In genomic region chr16:8849929-8850328, GRCm38 (mm10) we compare ENCODE assay signal across 13 mouse cellular contexts. TPM values are rescaled to one million over a fixed set of nuclear protein-coding genes. Genes with fewer than 3 reads are reported as not detected.
DNase-seq lines count a peak whose midpoint lies in the region; ATAC-seq and TF ChIP-seq lines count a peak whose summit lies in the region.
"Had no signal": no experiment of that assay in that cellular context is flagged by ENCODE, and none has a peak within 500 bp of the region (broad histone marks: within the 10 kb centered on the region; RNA-seq: fewer than 3 reads in every experiment).

No protein-coding gene starts in this region.

- no peak for TF ChIP-seq EP300 in MEL (IDR thresholded peaks at IDR 0.05; ENCODE audit: low read depth in 1 of 2, low read length in 2 of 2)

- H3K9me3 ChIP-seq in limb, embryonic 14.5 days (ENCODE audit: control insufficient read depth, low read length): no peaks in the 10 kb centered on the region
- H3K9me3 ChIP-seq in limb, embryonic 10.5 days (replicated peaks): no peaks in the 10 kb centered on the region
- no peaks in the 10 kb centered on the region for H3K9me3 ChIP-seq in MEL (replicated peaks; ENCODE audit: insufficient read depth, low read length)
- H3K9me3 ChIP-seq in stomach, embryonic 16.5 days (replicated peaks; ENCODE audit: control insufficient read depth, low read length): no peaks in the 10 kb centered on the region
- H3K9me3 ChIP-seq: forebrain, embryonic 12.5 days; hindbrain, embryonic 15.5 days; limb, embryonic 12.5 days; stomach, embryonic 15.5 days had no signal

- no peak overlapping the region for H3K4me3 ChIP-seq in limb, embryonic 14.5 days (replicated peaks; ENCODE audit: low read length)
- H3K4me3 ChIP-seq in limb, embryonic 10.5 days: no peak overlapping the region
- H3K4me3 ChIP-seq in MEL (ENCODE audit: control insufficient read depth in 1 of 2, insufficient read depth in 1 of 2, low read depth in 2 of 2, low read length in 2 of 2): no peak overlapping the region
- H3K4me3 ChIP-seq in embryonic fibroblast, embryonic 13.5 days (ENCODE audit: insufficient read depth, low read length): no peak overlapping the region
- H3K4me3 ChIP-seq in stomach, embryonic 16.5 days (replicated peaks; ENCODE audit: low read length): no peak overlapping the region
- H3K4me3 ChIP-seq: forebrain, embryonic 12.5 days; hindbrain, embryonic 15.5 days; limb, embryonic 12.5 days; stomach, embryonic 15.5 days had no signal

- no peak overlapping the region for H3K4me2 ChIP-seq in limb, embryonic 14.5 days (replicated peaks; ENCODE audit: low read depth, low read length, severe bottlenecking)
- H3K4me2 ChIP-seq in stomach, embryonic 16.5 days (ENCODE audit: low read depth, low read length): no peak overlapping the region
- H3K4me2 ChIP-seq: forebrain, embryonic 12.5 days; hindbrain, embryonic 15.5 days; limb, embryonic 12.5 days; stomach, embryonic 15.5 days had no signal

- no peak for TF ChIP-seq RAD21 in MEL (IDR thresholded peaks at IDR 0.05; ENCODE audit: low read depth, low read length)

- H3K27me3 ChIP-seq in limb, embryonic 14.5 days (ENCODE audit: control insufficient read depth, insufficient read depth, low read length): no peaks in the 10 kb centered on the region
- H3K27me3 ChIP-seq in limb, embryonic 10.5 days (ENCODE audit: low read depth, poor library complexity, severe bottlenecking): no peaks in the 10 kb centered on the region
- no peaks in the 10 kb centered on the region for H3K27me3 ChIP-seq in MEL (ENCODE audit: control insufficient read depth in 1 of 2, insufficient read depth in 2 of 2, low read length in 2 of 2)
- no peaks in the 10 kb centered on the region for H3K27me3 ChIP-seq in stomach, embryonic 16.5 days (ENCODE audit: control insufficient read depth, insufficient read depth, low read length)
- H3K27me3 ChIP-seq: forebrain, embryonic 12.5 days; hindbrain, embryonic 15.5 days; limb, embryonic 12.5 days; stomach, embryonic 15.5 days had no signal

- no peak for TF ChIP-seq CTCF in MEL (IDR thresholded peaks at IDR 0.05 in 2 of 3, conservative IDR thresholded peaks at IDR 0.05 in 1 of 3; ENCODE audit: control insufficient read depth in 1 of 3, insufficient read depth in 1 of 3, low read depth in 2 of 3, low read length in 3 of 3, poor library complexity in 1 of 3, severe bottlenecking in 1 of 3)
- TF ChIP-seq CTCF in embryonic fibroblast, embryonic 13.5 days (IDR thresholded peaks at IDR 0.05; ENCODE audit: borderline replicate concordance, insufficient read depth, low read length): no peak

- WGBS in limb, embryonic 14.5 days: 70% methylated on average over 1 of the region's 1 CpGs
- 100% methylated on average over 1 of the region's 1 CpGs for WGBS in limb, embryonic 10.5 days
- 50% methylated on average over 1 of the region's 1 CpGs for WGBS in stomach, embryonic 16.5 days

- peaks cover 35% of the 10 kb centered on the region for H3K36me3 ChIP-seq in limb, embryonic 14.5 days (ENCODE audit: control insufficient read depth, insufficient read depth, low read length)
- peaks cover 82% of the 10 kb centered on the region for H3K36me3 ChIP-seq in limb, embryonic 10.5 days
- H3K36me3 ChIP-seq in MEL (ENCODE audit: control insufficient read depth in 1 of 2, insufficient read depth in 2 of 2, low read length in 2 of 2): peaks cover 55 to 67% of the 10 kb centered on the region in 2 experiments
- H3K36me3 ChIP-seq in stomach, embryonic 16.5 days (ENCODE audit: control insufficient read depth, insufficient read depth, low read length): peaks cover 5% of the 10 kb centered on the region

- peak; percentile 38; the same call in 1 of the 2 replicates for ATAC-seq in limb, embryonic 14.5 days (ENCODE audit: low FRiP score, low read depth)
- ATAC-seq in stomach, embryonic 16.5 days (ENCODE audit: insufficient read depth, low FRiP score): peak; percentile 53; the same call in 1 of the 2 replicates

- H3K27ac ChIP-seq in limb, embryonic 14.5 days (replicated peaks; ENCODE audit: low read depth, low read length): no peak overlapping the region
- H3K27ac ChIP-seq in limb, embryonic 10.5 days: no peak overlapping the region
- no peak overlapping the region for H3K27ac ChIP-seq in MEL (ENCODE audit: control insufficient read depth, low read depth, low read length)
- peak overlapping the region; percentile 98 for H3K27ac ChIP-seq in embryonic fibroblast, embryonic 13.5 days (ENCODE audit: insufficient read depth, low read length)
- H3K27ac ChIP-seq in stomach, embryonic 16.5 days (ENCODE audit: low read length): no peak overlapping the region
- H3K27ac ChIP-seq: forebrain, embryonic 12.5 days; hindbrain, embryonic 15.5 days; limb, embryonic 12.5 days; stomach, embryonic 15.5 days had no signal

- H3K9ac ChIP-seq in limb, embryonic 14.5 days (ENCODE audit: low read depth, low read length, severe bottlenecking): no peak overlapping the region
- no peak overlapping the region for H3K9ac ChIP-seq in MEL (ENCODE audit: control insufficient read depth, low read depth, low read length, poor library complexity, severe bottlenecking)
- H3K9ac ChIP-seq in stomach, embryonic 16.5 days (ENCODE audit: low read length): no peak overlapping the region
- H3K9ac ChIP-seq: forebrain, embryonic 12.5 days; hindbrain, embryonic 15.5 days; limb, embryonic 12.5 days; stomach, embryonic 15.5 days had no signal

- peaks cover 36% of the 10 kb centered on the region for H3K79me2 ChIP-seq in MEL (ENCODE audit: control insufficient read depth, insufficient read depth, low read length, poor library complexity)

- peak; percentile 11 for DNase-seq in limb, embryonic 14.5 days (ENCODE audit: low spot score)
- no peak for DNase-seq in limb, embryonic 10.5 days (ENCODE audit: low spot score)
- no peak for DNase-seq in MEL (ENCODE audit: low read depth, low spot score)
- no peak for DNase-seq in cerebellum, adult 11 months
- no peak for DNase-seq in cerebellum, postnatal 36 days
- DNase-seq: adrenal gland, postnatal 25 days; gastrocnemius, postnatal 25 days had no signal

- H3K4me1 ChIP-seq in limb, embryonic 14.5 days (ENCODE audit: control insufficient read depth, insufficient read depth, low read length): no peaks in the 10 kb centered on the region
- H3K4me1 ChIP-seq in limb, embryonic 10.5 days: no peaks in the 10 kb centered on the region
- peaks cover under 1 to 10% of the 10 kb centered on the region in 2 experiments; a peak in 2 of 4 replicates for H3K4me1 ChIP-seq in MEL (ENCODE audit: control insufficient read depth in 1 of 2, insufficient read depth in 2 of 2, low read length in 2 of 2)
- H3K4me1 ChIP-seq in embryonic fibroblast, embryonic 13.5 days (ENCODE audit: control insufficient read depth, insufficient read depth, low read length): peaks cover 26% of the 10 kb centered on the region
- 0 out of 2 replicates have a peak, but pooled peaks cover 3% of the 10 kb centered on the region for H3K4me1 ChIP-seq in stomach, embryonic 16.5 days (ENCODE audit: control insufficient read depth, insufficient read depth, low read length)

- no peak for TF ChIP-seq POLR2A in limb, embryonic 14.5 days (IDR thresholded peaks at IDR 0.05; ENCODE audit: borderline replicate concordance, extremely low read depth, insufficient read depth, insufficient read length)
- TF ChIP-seq POLR2A in MEL (IDR thresholded peaks at IDR 0.05; ENCODE audit: control insufficient read depth in 1 of 2, insufficient read depth in 1 of 2, low read depth in 1 of 2, low read length in 2 of 2, poor library complexity in 1 of 2): no peak
- TF ChIP-seq POLR2A in embryonic fibroblast, embryonic 13.5 days (IDR thresholded peaks at IDR 0.05; ENCODE audit: low read depth, low read length): no peak

TF ChIP-seq in MEL, 35 proteins besides CTCF, POLR2A, EP300 and RAD21:
- TF ChIP-seq CHD2 (IDR thresholded peaks at IDR 0.05; ENCODE audit: low read length) (no peak), TAL1 (IDR thresholded peaks at IDR 0.05; ENCODE audit: low read length) (no peak), CHD1 (IDR thresholded peaks at IDR 0.05; ENCODE audit: low read depth, low read length) (no peak), ZKSCAN1 (IDR thresholded peaks at IDR 0.05; ENCODE audit: low read depth, low read length) (no peak), TCF12 (IDR thresholded peaks at IDR 0.05; ENCODE audit: low read depth, low read length) (no peak), USF1 (IDR thresholded peaks at IDR 0.05; ENCODE audit: low read depth, low read length) (peak; percentile 56; the same call in 1 of the 2 replicates), KAT2A (conservative IDR thresholded peaks at IDR 0.05; ENCODE audit: low read depth, low read length) (no peak), MYC (IDR thresholded peaks at IDR 0.05; ENCODE audit: low read depth, low read length) (no peak), GABPA (IDR thresholded peaks at IDR 0.05; ENCODE audit: low read depth, low read length) (no peak)

RNA-seq across cellular contexts. Expression of gene 1810013L24Rik, which starts 20.0 kb away (rescaled TPM):
- polyA plus RNA-seq in limb, embryonic 14.5 days (2012; rRNA removed): 30.2 and 31.8 TPM in 2 replicates
- 18.2 and 20.3 TPM in 2 replicates for polyA plus RNA-seq in limb, embryonic 14.5 days (2014; fragmentation: Nextera tagmentation; extraction: Ambion mirVana)
- 17.2 and 20.5 TPM in 2 replicates for polyA plus RNA-seq in limb, embryonic 10.5 days (2016; fragmentation: Nextera tagmentation; extraction: Ambion mirVana)
- total RNA-seq in MEL (2012; rRNA removed): 25.3 and 27.6 TPM in 2 replicates
- 100 to 1,000 TPM in 1 of 2 experiments, 10 to 100 TPM in 1; 29.9 to 154 TPM for polyA plus RNA-seq in MEL (2012; ENCODE audit: insufficient read depth in 1 of 2, insufficient read length in 2 of 2, low read depth in 1 of 2, low replicate concordance in 2 of 2, missing spikeins in 1 of 2)
- polyA plus RNA-seq in embryonic fibroblast, embryonic 13.5 days (2011; ENCODE audit: insufficient read length, low read depth, missing spikeins): 90.7 and 102 TPM in 2 replicates
- 13.3 and 17.8 TPM in 2 replicates for polyA plus RNA-seq in stomach, embryonic 16.5 days (2015; fragmentation: Nextera tagmentation; extraction: Ambion mirVana)

RNA-seq across cellular contexts. Expression of gene Usp7, which starts 57.8 kb away (rescaled TPM):
- polyA plus RNA-seq in limb, embryonic 14.5 days (2012; rRNA removed): 84.7 and 104 TPM in 2 replicates
- polyA plus RNA-seq in limb, embryonic 14.5 days (2014; fragmentation: Nextera tagmentation; extraction: Ambion mirVana): 47.1 and 51.0 TPM in 2 replicates
- 28.9 and 32.8 TPM in 2 replicates for polyA plus RNA-seq in limb, embryonic 10.5 days (2016; fragmentation: Nextera tagmentation; extraction: Ambion mirVana)
- 101 and 105 TPM in 2 replicates for total RNA-seq in MEL (2012; rRNA removed)
- 100 to 1,000 TPM in 1 of 2 experiments, 10 to 100 TPM in 1; 94.2 to 425 TPM for polyA plus RNA-seq in MEL (2012; ENCODE audit: insufficient read depth in 1 of 2, insufficient read length in 2 of 2, low read depth in 1 of 2, low replicate concordance in 2 of 2, missing spikeins in 1 of 2)
- polyA plus RNA-seq in embryonic fibroblast, embryonic 13.5 days (2011; ENCODE audit: insufficient read length, low read depth, missing spikeins): 86.8 and 118 TPM in 2 replicates
- polyA plus RNA-seq in stomach, embryonic 16.5 days (2015; fragmentation: Nextera tagmentation; extraction: Ambion mirVana): 24.4 and 28.6 TPM in 2 replicates
